Mouse (Mus musculus): Measurements from ENCODE around the gene Gm20855.
"Not testable (repeated sequence)": the region's sequence is repeated elsewhere in the genome, so short reads cannot be mapped to it uniquely, and the experiment has no call there.

The Gm20855 gene

GRCm38 (mm10) chrY:35131733-35132132 is at the start of gene Gm20855:
Gm20855 (minus strand) TSS chrY:35131833.
- not testable (repeated sequence) for DNase-seq

Measured in kidney, postnatal 36 days (tissue).